Mouse (Mus musculus) duodenum, adult 2 months (tissue): ENCODE data around the gene Atr. TPM values are rescaled to one million over a fixed set of nuclear protein-coding genes. Genes with fewer than 3 reads are reported as not detected.

Experiments used
- polyA plus RNA-seq: library from polyadenylated mRNA; depleted of rRNA; stranded (reverse); fragments of >200 nt; gene quantifications from 2 replicates; pipeline ENCODE4 v1.2.3, GENCODE M21; 2012; ENCODE audit warnings: low replicate concordance; rRNA removed

Gene Atr
- 0.06 and 0.19 TPM in 2 replicates for polyA plus RNA-seq

GRCm38 (mm10) chr9:95857414-95858026, at the start of gene Atr:
Gene Atr, plus strand, starts transcription at chr9:95857597.

GRCm38 (mm10) chr9:95844825-95845460, 12.5 kb upstream of the Atr start, which contains the start of gene Pls1:
Gene Pls1, minus strand, starts transcription at chr9:95845311.

GRCm38 (mm10) chr9:95954585-95955461, 97.4 kb downstream of the Atr start, which contains the start of gene Xrn1:
Gene Xrn1, plus strand, starts transcription at chr9:95954760.

Other genes starting within 250 kb of the Atr start
- gene Pcolce2, start 220.0 kb upstream of the Atr start, polyA plus RNA-seq: 0.05 and 0.11 TPM in 2 replicates
- gene Trpc1, start 107.2 kb upstream of the Atr start, polyA plus RNA-seq: 1.7 and 3.9 TPM in 2 replicates
- gene Pls1, start 12.3 kb upstream of the Atr start, polyA plus RNA-seq: 18.3 and 37.6 TPM in 2 replicates
- gene Xrn1, start 97.2 kb downstream of the Atr start, polyA plus RNA-seq: 0.85 and 0.90 TPM in 2 replicates